Mouse (Mus musculus) brain, adult 10 weeks (tissue): Measurements from ENCODE around the gene Sdhaf3. TPM values are rescaled to one million over a fixed set of nuclear protein-coding genes. Genes with fewer than 3 reads are reported as not detected.

Experiments used
- polyA plus RNA-seq: library from polyadenylated mRNA; stranded (reverse); fragments of 350-450 nt; fragmentation: Illumina TruSeq; extraction: RNeasy Lipid Tissue Mini Kit (QIAGEN cat#74804); gene quantifications from one replicate; pipeline ENCODE4 v1.2.3, GENCODE M21; 2015; ENCODE audit warnings: low read depth, low replicate concordance

Sdhaf3 gene
- polyA plus RNA-seq: 11.1 TPM

GRCm38 (mm10) chr6:6955764-6956561 is at the start of gene Sdhaf3:
Gene Sdhaf3, plus strand, starts transcription at chr6:6956004.

Other genes starting within 250 kb of the Sdhaf3 start
- gene Dlx6, start 92.7 kb upstream of the Sdhaf3 start, polyA plus RNA-seq: 18.0 TPM
- 6.3 TPM for gene Dlx5, start 73.9 kb upstream of the Sdhaf3 start, polyA plus RNA-seq